Mouse (Mus musculus): Measurements from ENCODE around the gene Serpinb6d. TPM values are rescaled to one million over a fixed set of nuclear protein-coding genes. Genes with fewer than 3 reads are reported as not detected.

Gene Serpinb6d
- polyA plus RNA-seq (2012; fragmentation: generic; extraction: Trizol): 0.07 TPM
- long read RNA-seq, experiment 1: 0 reads
- long read RNA-seq, experiment 2: 0 reads

- Histone ChIP-seq H3K79me2 (ENCODE audit: control insufficient read depth, insufficient read depth) (no peaks in the 10 kb centered on the region), H3K79me3 (ENCODE audit: low read depth) (no peaks in the 10 kb centered on the region), H3ac (ENCODE audit: control insufficient read depth, insufficient read length, low read depth) (no peak within 1 kb of the TSS), H3K36me3 (ENCODE audit: control insufficient read depth, insufficient read depth) (no peaks in the 10 kb centered on the region), H3K27me3 (ENCODE audit: control insufficient read depth, insufficient read depth, insufficient read length) (no peaks in the 10 kb centered on the region), H3K4me3 (ENCODE audit: insufficient read depth, poor library complexity, severe bottlenecking) (no peak within 1 kb of the TSS)
- TF ChIP-seq CTCF (IDR thresholded peaks at IDR 0.05; ENCODE audit: control insufficient read depth, insufficient read depth, insufficient read length) (no peak), MYOG (IDR thresholded peaks at IDR 0.05; ENCODE audit: control insufficient read depth, extremely low read depth, insufficient read length) (no peak), CEBPB (IDR thresholded peaks at IDR 0.05; ENCODE audit: low read depth) (no peak), USF1 (IDR thresholded peaks at IDR 0.05; ENCODE audit: low read depth) (no peak), MAX (IDR thresholded peaks at IDR 0.05) (no peak), MYOD1 (IDR thresholded peaks at IDR 0.05; ENCODE audit: control insufficient read depth, insufficient read length, low read depth) (no peak)
Measured at GRCm38 (mm10) chr13:33661105-33661504, at the start of gene Serpinb6d. TSS of gene Serpinb6d (plus strand) at chr13:33661405.

- Histone ChIP-seq H3ac (ENCODE audit: control insufficient read depth, insufficient read length, low read depth) (no peak overlapping the region), H3K27me3 (ENCODE audit: control insufficient read depth, insufficient read depth, insufficient read length) (no peaks in the 10 kb centered on the region), H3K79me2 (ENCODE audit: control insufficient read depth, insufficient read depth) (no peaks in the 10 kb centered on the region), H3K4me3 (ENCODE audit: insufficient read depth, poor library complexity, severe bottlenecking) (no peak overlapping the region), H3K79me3 (ENCODE audit: low read depth) (no peaks in the 10 kb centered on the region), H3K36me3 (ENCODE audit: control insufficient read depth, insufficient read depth) (no peaks in the 10 kb centered on the region)
- no peak for TF ChIP-seq USF1 (IDR thresholded peaks at IDR 0.05; ENCODE audit: low read depth)
- no peak for TF ChIP-seq MYOD1 (IDR thresholded peaks at IDR 0.05; ENCODE audit: control insufficient read depth, insufficient read length, low read depth)
- no peak for TF ChIP-seq CEBPB (IDR thresholded peaks at IDR 0.05; ENCODE audit: low read depth)
- TF ChIP-seq MAX (IDR thresholded peaks at IDR 0.05): no peak
- no peak for TF ChIP-seq MYOG (IDR thresholded peaks at IDR 0.05; ENCODE audit: control insufficient read depth, extremely low read depth, insufficient read length)
- TF ChIP-seq FOSL1 (IDR thresholded peaks at IDR 0.05; ENCODE audit: insufficient read depth, low read length, poor library complexity, severe bottlenecking): no peak
- no peak for TF ChIP-seq CTCF (IDR thresholded peaks at IDR 0.05; ENCODE audit: control insufficient read depth, insufficient read depth, insufficient read length)
Measured at GRCm38 (mm10) chr13:33622921-33623320, 38.3 kb upstream of the Serpinb6d start.

- TF ChIP-seq MAX (IDR thresholded peaks at IDR 0.05) (no peak), MYOD1 (IDR thresholded peaks at IDR 0.05; ENCODE audit: control insufficient read depth, insufficient read length, low read depth) (no peak), CEBPB (IDR thresholded peaks at IDR 0.05; ENCODE audit: low read depth) (no peak), FOSL1 (IDR thresholded peaks at IDR 0.05; ENCODE audit: insufficient read depth, low read length, poor library complexity, severe bottlenecking) (no peak), USF1 (IDR thresholded peaks at IDR 0.05; ENCODE audit: low read depth) (no peak), CTCF (IDR thresholded peaks at IDR 0.05; ENCODE audit: control insufficient read depth, insufficient read depth, insufficient read length) (no peak), MYOG (IDR thresholded peaks at IDR 0.05; ENCODE audit: control insufficient read depth, extremely low read depth, insufficient read length) (no peak)
- no peaks in the 10 kb centered on the region for H3K36me3 ChIP-seq (ENCODE audit: control insufficient read depth, insufficient read depth)
- no peak overlapping the region for H3K4me3 ChIP-seq (ENCODE audit: insufficient read depth, poor library complexity, severe bottlenecking)
Measured at GRCm38 (mm10) chr13:33642540-33642939, 18.7 kb upstream of the Serpinb6d start.

GRCm38 (mm10) chr13:33662550-33662949, 1.3 kb downstream of the Serpinb6d start:
- Histone ChIP-seq H3K4me3 (ENCODE audit: insufficient read depth, poor library complexity, severe bottlenecking) (no peak overlapping the region), H3ac (ENCODE audit: control insufficient read depth, insufficient read length, low read depth) (no peak overlapping the region), H3K79me2 (ENCODE audit: control insufficient read depth, insufficient read depth) (no peaks in the 10 kb centered on the region), H3K36me3 (ENCODE audit: control insufficient read depth, insufficient read depth) (no peaks in the 10 kb centered on the region), H3K79me3 (ENCODE audit: low read depth) (no peaks in the 10 kb centered on the region), H3K27me3 (ENCODE audit: control insufficient read depth, insufficient read depth, insufficient read length) (no peaks in the 10 kb centered on the region)
- TF ChIP-seq CTCF (IDR thresholded peaks at IDR 0.05; ENCODE audit: control insufficient read depth, insufficient read depth, insufficient read length) (no peak), MAX (IDR thresholded peaks at IDR 0.05) (no peak), MYOD1 (IDR thresholded peaks at IDR 0.05; ENCODE audit: control insufficient read depth, insufficient read length, low read depth) (no peak), USF1 (IDR thresholded peaks at IDR 0.05; ENCODE audit: low read depth) (no peak), CEBPB (IDR thresholded peaks at IDR 0.05; ENCODE audit: low read depth) (no peak), FOSL1 (IDR thresholded peaks at IDR 0.05; ENCODE audit: insufficient read depth, low read length, poor library complexity, severe bottlenecking) (no peak), MYOG (IDR thresholded peaks at IDR 0.05; ENCODE audit: control insufficient read depth, extremely low read depth, insufficient read length) (no peak)

More at GRCm38 (mm10) chr13:33642540-33642939, 18.7 kb upstream of the Serpinb6d start:
- Histone ChIP-seq H3K27me3 (ENCODE audit: control insufficient read depth, insufficient read depth, insufficient read length) (no peaks in the 10 kb centered on the region), H3K79me2 (ENCODE audit: control insufficient read depth, insufficient read depth) (no peaks in the 10 kb centered on the region), H3ac (ENCODE audit: control insufficient read depth, insufficient read length, low read depth) (no peak overlapping the region), H3K79me3 (ENCODE audit: low read depth) (no peaks in the 10 kb centered on the region)

- no peak overlapping the region for H3K4me3 ChIP-seq (ENCODE audit: insufficient read depth, poor library complexity, severe bottlenecking)
- peaks cover 4% of the 10 kb centered on the region for H3K27me3 ChIP-seq (ENCODE audit: control insufficient read depth, insufficient read depth, insufficient read length)
- no peaks in the 10 kb centered on the region for H3K36me3 ChIP-seq (ENCODE audit: control insufficient read depth, insufficient read depth)
- no peaks in the 10 kb centered on the region for H3K79me2 ChIP-seq (ENCODE audit: control insufficient read depth, insufficient read depth)
- no peaks in the 10 kb centered on the region for H3K79me3 ChIP-seq (ENCODE audit: low read depth)
- TF ChIP-seq CTCF (IDR thresholded peaks at IDR 0.05; ENCODE audit: control insufficient read depth, insufficient read depth, insufficient read length) (no peak), USF1 (IDR thresholded peaks at IDR 0.05; ENCODE audit: low read depth) (no peak), MYOG (IDR thresholded peaks at IDR 0.05; ENCODE audit: control insufficient read depth, extremely low read depth, insufficient read length) (no peak), CEBPB (IDR thresholded peaks at IDR 0.05; ENCODE audit: low read depth) (no peak), MYOD1 (IDR thresholded peaks at IDR 0.05; ENCODE audit: control insufficient read depth, insufficient read length, low read depth) (no peak), MAX (IDR thresholded peaks at IDR 0.05) (no peak), FOSL1 (IDR thresholded peaks at IDR 0.05; ENCODE audit: insufficient read depth, low read length, poor library complexity, severe bottlenecking) (no peak)
- H3ac ChIP-seq (ENCODE audit: control insufficient read depth, insufficient read length, low read depth): no peak overlapping the region
Measured at GRCm38 (mm10) chr13:33720296-33720695, 59.1 kb downstream of the Serpinb6d start.

Other genes starting within 250 kb of the Serpinb6d start
- gene Serpinb9g, start 176.6 kb upstream of the Serpinb6d start, polyA plus RNA-seq (2012; fragmentation: generic; extraction: Trizol): 0.12 TPM
- not detected for gene Serpinb6e, start 182.0 kb downstream of the Serpinb6d start, polyA plus RNA-seq (2012; fragmentation: generic; extraction: Trizol)
- 0.11 TPM for gene Serpinb6c, start 244.3 kb downstream of the Serpinb6d start, polyA plus RNA-seq (2012; fragmentation: generic; extraction: Trizol)

Data from C2C12 (cell line).